Mouse (Mus musculus) thymus, adult 2 months (tissue): ENCODE results near the gene Thnsl1. TPM values are rescaled to one million over a fixed set of nuclear protein-coding genes. Genes with fewer than 3 reads are reported as not detected.

ENCODE experiments used
- DNase-seq: peaks from one replicate; pipeline ENCODE4 v3.0.0; 2021
- H3K27ac ChIP-seq: fragments of 200-500 bp; 2 replicates; pipeline ENCODE4 v1.5.1; 2012; ENCODE audit warnings: low read length, control low read depth; ENCODE audit not compliant: control insufficient read depth, insufficient read depth
- H3K27me3 ChIP-seq: fragments of 200-500 bp; 2 replicates; pipeline ENCODE4 v1.6.1; 2012; ENCODE audit warnings: mild to moderate bottlenecking, low read length, moderate library complexity, mixed read lengths; ENCODE audit not compliant: control insufficient read depth, insufficient read depth
- H3K36me3 ChIP-seq: fragments of 200-500 bp; 2 replicates; pipeline ENCODE4 v1.6.1; 2012; ENCODE audit warnings: mild to moderate bottlenecking, low read length, moderate library complexity; ENCODE audit not compliant: control insufficient read depth, insufficient read depth
- H3K4me1 ChIP-seq: fragments of 200-500 bp; replicated peaks from 2 replicates; pipeline ENCODE4 v1.6.1; 2012; ENCODE audit warnings: low read length; ENCODE audit not compliant: control insufficient read depth, insufficient read depth
- H3K4me3 ChIP-seq: fragments of 200-500 bp; 2 replicates; pipeline ENCODE4 v1.5.1; 2012; ENCODE audit warnings: mild to moderate bottlenecking, low read length, control low read depth, moderate library complexity; ENCODE audit not compliant: control insufficient read depth, insufficient read depth
- CTCF ChIP-seq: fragments of 200-500 bp; IDR thresholded peaks from 2 replicates; pipeline ENCODE4 v1.5.1; 2012; ENCODE audit warnings: mild to moderate bottlenecking, control low read depth, low read length, moderate library complexity, borderline replicate concordance; ENCODE audit not compliant: control insufficient read depth, poor library complexity, insufficient read depth; ENCODE audit errors: extremely low read depth
- POLR2A ChIP-seq: fragments of 200-500 bp; IDR thresholded peaks from 2 replicates; pipeline ENCODE4 v1.6.1; 2012; ENCODE audit warnings: mild to moderate bottlenecking, low read length, control low read depth, moderate library complexity; ENCODE audit not compliant: control insufficient read depth, poor library complexity, insufficient read depth; ENCODE audit errors: extremely low read depth
- WGBS: fragments of 180-500 bp; shearing (Covaris S2); methylation state at CpG from one replicate; pipeline ENCODE4 v1.1.7; 2018; 5-methylcytosine and 5-hydroxymethylcytosine counted together
- polyA plus RNA-seq: library from polyadenylated mRNA; depleted of rRNA; stranded (reverse); fragments of >200 nt; gene quantifications from 2 replicates; pipeline ENCODE4 v1.2.3, GENCODE M21; 2012; rRNA removed

The Thnsl1 gene
- polyA plus RNA-seq, 1 experiment = 3.0 TPM

DNA sequence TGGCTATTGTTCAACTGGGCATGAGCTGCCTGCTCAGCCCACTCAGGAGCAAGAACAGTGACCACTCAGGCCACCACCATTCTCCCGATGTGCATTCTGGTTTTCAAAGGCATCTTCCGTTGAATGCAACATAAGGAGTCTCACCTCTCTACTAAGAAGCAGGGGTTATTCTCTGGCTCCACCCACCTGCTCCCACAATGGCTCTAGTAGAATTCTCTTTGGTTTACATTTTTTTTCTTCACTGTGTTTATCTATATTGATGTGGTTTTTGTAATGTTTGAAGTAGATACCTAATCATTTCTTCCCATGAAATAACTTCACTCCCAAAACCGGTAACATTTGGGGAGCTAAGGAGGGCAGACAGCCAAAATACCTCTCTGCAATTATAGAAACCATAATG lies 48.1 kb downstream of the Thnsl1 start:
- DNase-seq = no peak
- no peaks in the 10 kb centered on the region for H3K4me1 ChIP-seq
- 64% methylated on average over 3 of the region's 3 CpGs for WGBS
- H3K27me3 ChIP-seq = no peaks in the 10 kb centered on the region
- TF ChIP-seq CTCF (no peak), POLR2A (no peak)
- H3K4me3 ChIP-seq = no peak overlapping the region
- no peaks in the 10 kb centered on the region for H3K36me3 ChIP-seq
- H3K27ac ChIP-seq = no peak overlapping the region

DNA sequence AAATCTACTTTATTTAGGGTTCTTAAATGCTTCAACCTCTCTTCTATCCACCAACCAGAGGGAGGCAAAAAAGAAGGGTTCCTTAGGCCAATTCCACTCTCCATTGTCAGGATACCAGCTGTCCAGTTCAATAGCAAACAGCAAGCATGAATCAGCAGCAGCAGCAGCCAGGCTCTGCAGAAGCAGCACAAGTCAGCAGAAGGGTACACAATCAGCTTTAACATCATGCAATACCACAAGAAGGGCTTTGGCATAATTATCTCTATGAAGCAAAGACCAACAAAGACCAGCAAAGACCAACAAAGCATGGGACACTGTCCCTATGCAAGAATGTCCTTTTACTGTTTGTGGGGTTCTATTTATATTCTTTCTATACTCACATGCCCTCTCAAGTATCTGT lies 48.8 kb downstream of the Thnsl1 start:
- Histone ChIP-seq H3K4me3 (no peak overlapping the region), H3K4me1 (no peaks in the 10 kb centered on the region), H3K27ac (no peak overlapping the region), H3K36me3 (no peaks in the 10 kb centered on the region), H3K27me3 (no peaks in the 10 kb centered on the region)
- no peak for DNase-seq
- no peak for TF ChIP-seq CTCF
- TF ChIP-seq POLR2A = no peak

DNA sequence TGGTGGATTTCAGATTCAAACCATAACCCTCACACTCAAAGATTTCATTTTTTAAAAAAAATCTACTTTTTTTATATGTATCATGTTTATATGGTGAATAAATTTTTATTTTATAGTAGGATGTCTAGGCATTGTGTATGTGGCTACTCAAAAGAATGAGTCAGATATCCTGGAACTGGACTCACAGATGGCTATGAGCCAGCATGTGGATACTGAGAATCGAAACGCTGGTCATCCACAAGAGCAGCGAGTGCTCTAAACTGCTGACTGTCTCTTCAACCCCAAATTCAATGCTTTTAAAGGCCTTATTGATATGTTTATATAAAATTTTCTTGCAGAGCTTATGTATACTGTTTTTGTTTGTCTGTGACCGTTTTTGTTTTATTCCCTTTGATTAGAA lies 52.8 kb downstream of the Thnsl1 start:
- Histone ChIP-seq H3K27ac (no peak overlapping the region), H3K27me3 (no peaks in the 10 kb centered on the region), H3K4me3 (no peak overlapping the region), H3K4me1 (no peaks in the 10 kb centered on the region), H3K36me3 (no peaks in the 10 kb centered on the region)
- TF ChIP-seq CTCF (no peak), POLR2A (no peak)
- no peak for DNase-seq
- WGBS = 91% methylated on average over 4 of the region's 4 CpGs

DNA sequence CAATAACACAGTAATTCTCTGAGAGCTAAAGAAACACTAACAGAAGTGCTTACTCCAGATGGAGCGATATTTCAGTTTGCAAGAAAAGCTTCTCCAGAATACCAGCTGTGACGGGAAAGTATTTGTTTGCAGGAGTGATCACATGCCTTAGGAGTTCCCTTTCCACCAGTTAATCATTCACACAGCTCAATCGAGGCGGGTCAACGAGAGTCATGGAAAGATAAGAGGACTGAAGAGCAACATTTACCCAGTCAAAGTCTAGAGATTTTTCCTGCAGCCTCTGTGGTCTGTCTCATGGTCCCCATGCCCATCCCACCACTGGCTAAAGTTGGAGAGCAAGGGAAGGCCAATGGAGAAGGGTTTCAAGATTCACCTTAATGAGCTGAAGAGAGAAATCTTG lies 53.6 kb downstream of the Thnsl1 start:
- no peaks in the 10 kb centered on the region for H3K36me3 ChIP-seq
- 88% methylated on average over 5 of the region's 5 CpGs for WGBS
- no peaks in the 10 kb centered on the region for H3K27me3 ChIP-seq
- DNase-seq = no peak
- H3K27ac ChIP-seq = no peak overlapping the region
- no peak for TF ChIP-seq CTCF
- TF ChIP-seq POLR2A = no peak
- no peaks in the 10 kb centered on the region for H3K4me1 ChIP-seq
- no peak overlapping the region for H3K4me3 ChIP-seq

DNA sequence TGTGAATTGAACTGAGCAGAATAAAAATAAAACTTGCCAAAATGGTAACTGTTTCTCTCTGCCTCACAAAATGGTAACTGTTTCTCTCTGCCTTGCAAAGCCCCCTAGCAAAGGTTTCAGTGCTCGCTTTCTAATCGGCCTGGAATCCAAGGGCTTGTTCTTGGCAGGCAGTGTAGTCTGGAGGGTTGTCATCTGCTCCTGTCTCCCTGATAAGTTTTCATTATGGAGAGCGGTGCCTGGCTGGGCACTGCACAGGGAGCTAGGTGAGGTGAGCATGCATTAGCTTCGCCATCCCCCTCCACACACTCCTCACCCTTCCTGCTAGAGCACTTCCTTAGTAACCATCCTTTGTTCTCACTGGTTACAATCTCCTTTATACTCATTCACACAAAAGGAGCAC lies 54.5 kb downstream of the Thnsl1 start:
- TF ChIP-seq POLR2A (no peak), CTCF (no peak)
- no peaks in the 10 kb centered on the region for H3K27me3 ChIP-seq
- 89% methylated on average over 4 of the region's 4 CpGs for WGBS
- no peaks in the 10 kb centered on the region for H3K36me3 ChIP-seq
- H3K4me3 ChIP-seq = no peak overlapping the region
- DNase-seq = no peak
- H3K4me1 ChIP-seq = no peaks in the 10 kb centered on the region
- no peak overlapping the region for H3K27ac ChIP-seq

DNA sequence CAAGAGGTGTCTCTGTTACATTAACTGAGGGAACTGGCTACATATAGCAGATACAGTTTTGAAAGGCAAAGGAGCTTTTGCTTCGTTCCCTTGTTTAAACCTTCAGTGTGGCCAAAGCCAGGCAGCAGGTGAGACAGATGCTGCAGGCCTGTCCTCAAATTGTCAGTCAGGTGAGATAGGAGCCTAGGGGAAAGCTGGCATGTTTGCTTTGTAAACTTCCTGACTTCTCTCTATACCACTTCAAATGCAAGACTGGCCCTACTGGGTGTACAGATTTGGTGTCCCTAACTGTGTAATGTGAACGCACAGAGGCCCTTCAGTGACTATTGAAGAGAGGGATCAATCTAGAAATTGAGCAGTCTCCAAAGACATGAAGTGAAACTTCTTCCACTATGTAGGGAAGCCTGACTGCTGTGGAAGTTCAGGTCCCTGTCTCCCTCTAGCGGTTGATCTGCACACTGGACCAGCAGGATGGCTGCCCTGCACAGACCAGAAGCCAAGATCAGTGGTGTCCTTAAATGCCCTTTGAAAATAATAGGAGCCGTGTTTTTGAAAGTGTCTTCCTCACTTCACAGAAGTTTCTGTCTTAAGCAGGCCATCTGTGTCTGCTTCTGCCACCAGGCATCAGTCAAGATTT lies 56.0 kb downstream of the Thnsl1 start:
- 23% methylated on average over 4 of the region's 4 CpGs for WGBS
- H3K4me1 ChIP-seq = no peaks in the 10 kb centered on the region
- H3K36me3 ChIP-seq = no peaks in the 10 kb centered on the region
- peak; percentile 79; the same call in 1 of the 2 replicates for TF ChIP-seq CTCF
- no peak for TF ChIP-seq POLR2A
- no peaks in the 10 kb centered on the region for H3K27me3 ChIP-seq
- peak; percentile 33 for DNase-seq
- H3K27ac ChIP-seq = no peak overlapping the region
- H3K4me3 ChIP-seq = no peak overlapping the region

DNA sequence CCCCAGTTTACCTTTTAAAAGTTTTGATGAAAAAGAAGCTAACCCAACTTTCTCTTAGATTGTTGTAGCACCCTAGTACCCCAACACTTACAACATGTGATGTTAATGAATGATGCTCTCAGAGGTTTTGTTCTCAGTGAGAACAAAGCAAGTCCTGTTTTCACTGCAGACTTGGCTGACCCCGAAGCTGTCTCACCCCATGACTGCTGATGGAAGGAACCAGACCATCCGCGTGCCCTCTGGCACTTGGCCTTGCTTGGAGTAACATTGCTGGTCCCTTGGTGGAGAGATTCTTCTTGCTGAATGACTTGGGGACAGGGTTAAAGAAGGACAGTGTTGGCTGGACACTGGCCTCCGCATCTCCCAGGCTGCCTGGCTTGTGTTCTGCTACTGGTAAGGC lies 58.5 kb downstream of the Thnsl1 start:
- Histone ChIP-seq H3K4me3 (no peak overlapping the region), H3K27me3 (no peaks in the 10 kb centered on the region), H3K27ac (no peak overlapping the region), H3K4me1 (no peaks in the 10 kb centered on the region), H3K36me3 (no peaks in the 10 kb centered on the region)
- TF ChIP-seq POLR2A = no peak
- TF ChIP-seq CTCF = no peak
- DNase-seq = no peak
- 96% methylated on average over 4 of the region's 4 CpGs for WGBS

Other genes starting within 250 kb of the Thnsl1 start
- gene Arhgap21, start 236.8 kb upstream of the Thnsl1 start, polyA plus RNA-seq = 4.8 and 5.3 TPM in 2 replicates
- not detected in 2 replicates for gene Enkur, start 359 bp upstream of the Thnsl1 start, polyA plus RNA-seq
- 0.01 and 0.03 TPM in 2 replicates for gene Gpr158, start 161.8 kb downstream of the Thnsl1 start, polyA plus RNA-seq